Mouse (Mus musculus): ENCODE measurements around the gene Cep135. TPM values are rescaled to one million over a fixed set of nuclear protein-coding genes. Genes with fewer than 3 reads are reported as not detected.

Gene Cep135
- 9.6 TPM for polyA plus RNA-seq (2014; fragmentation: Illumina TruSeq; extraction: RNeasy Lipid Tissue Mini Kit (QIAGEN cat#74804); ENCODE audit: low read depth, low replicate concordance)

DNA sequence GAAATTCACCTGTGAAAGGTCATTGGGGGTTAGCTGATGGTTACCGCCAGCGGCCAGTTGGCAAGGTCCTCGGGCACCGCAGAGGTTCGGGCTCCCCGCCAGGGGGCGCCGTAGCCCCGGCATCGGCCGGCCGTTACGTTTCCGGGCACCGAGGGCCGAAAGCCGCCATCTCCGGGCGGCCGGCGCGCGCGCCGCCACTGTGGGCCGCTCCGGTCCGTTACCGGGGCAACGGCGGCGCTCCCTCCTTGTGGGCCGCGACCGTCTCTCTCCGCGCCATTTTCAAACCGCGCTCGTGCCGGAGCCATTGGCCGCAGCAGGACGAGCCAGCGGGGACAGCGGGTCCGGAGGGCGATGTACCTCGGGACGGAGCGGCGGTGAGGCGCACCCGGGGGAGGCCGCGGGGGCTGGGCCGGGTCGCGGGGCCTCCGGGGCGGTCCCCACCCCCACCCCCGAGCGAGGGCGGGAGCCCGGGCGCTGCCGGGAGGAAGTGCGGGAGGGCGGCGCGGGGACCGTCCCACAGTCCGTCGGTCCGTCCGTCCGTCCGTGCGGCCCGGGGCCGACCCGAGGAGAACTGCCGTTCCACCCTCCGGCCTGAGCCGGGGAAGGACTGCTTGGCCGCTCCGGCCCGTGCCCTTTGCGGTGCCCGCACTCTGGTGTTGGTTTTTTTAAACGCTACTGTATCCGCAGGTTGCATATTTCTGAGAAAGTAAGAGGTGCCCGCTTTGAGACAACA lies at the start of gene Cep135:
TSS of gene Cep135 (plus strand) at position 148 of the 733 bp plus-strand sequence.

DNA sequence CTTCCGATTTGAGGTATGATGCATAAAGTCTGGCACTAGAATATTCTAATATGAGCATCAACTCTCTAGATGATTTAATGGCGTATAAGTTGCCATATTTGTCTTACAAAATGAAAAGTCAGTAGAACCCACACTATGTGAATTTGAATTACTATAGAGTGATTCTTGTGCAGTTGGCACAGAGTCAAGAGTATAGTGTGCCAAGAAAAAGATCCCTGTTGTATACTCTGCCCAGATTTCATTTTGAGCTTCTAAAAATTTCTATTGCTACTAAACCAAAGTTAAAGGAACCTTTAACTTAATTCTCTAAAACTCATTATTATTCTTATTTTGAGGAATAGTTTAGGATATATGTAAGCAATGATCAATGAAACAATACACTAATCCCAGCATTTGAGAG lies 67.7 kb downstream of the Cep135 start, which contains the start of gene C530008M17Rik:
TSS of gene C530008M17Rik (plus strand) at position 301 of the 400 bp plus-strand sequence.

Other genes starting within 250 kb of the Cep135 start
- 13.6 TPM for gene Nmu, start 224.9 kb upstream of the Cep135 start, polyA plus RNA-seq (2014; fragmentation: Illumina TruSeq; extraction: RNeasy Lipid Tissue Mini Kit (QIAGEN cat#74804); ENCODE audit: low read depth, low replicate concordance)
- not detected for gene Gm7271, start 104.7 kb upstream of the Cep135 start, polyA plus RNA-seq (2014; fragmentation: Illumina TruSeq; extraction: RNeasy Lipid Tissue Mini Kit (QIAGEN cat#74804); ENCODE audit: low read depth, low replicate concordance)
- 138 TPM for gene Exoc1, start 59.4 kb upstream of the Cep135 start, polyA plus RNA-seq (2014; fragmentation: Illumina TruSeq; extraction: RNeasy Lipid Tissue Mini Kit (QIAGEN cat#74804); ENCODE audit: low read depth, low replicate concordance)
- gene C530008M17Rik, start 67.8 kb downstream of the Cep135 start, polyA plus RNA-seq (2014; fragmentation: Illumina TruSeq; extraction: RNeasy Lipid Tissue Mini Kit (QIAGEN cat#74804); ENCODE audit: low read depth, low replicate concordance): 68.5 TPM